8 mouse cellular contexts compared by ENCODE assay signal in the genomic region with DNA sequence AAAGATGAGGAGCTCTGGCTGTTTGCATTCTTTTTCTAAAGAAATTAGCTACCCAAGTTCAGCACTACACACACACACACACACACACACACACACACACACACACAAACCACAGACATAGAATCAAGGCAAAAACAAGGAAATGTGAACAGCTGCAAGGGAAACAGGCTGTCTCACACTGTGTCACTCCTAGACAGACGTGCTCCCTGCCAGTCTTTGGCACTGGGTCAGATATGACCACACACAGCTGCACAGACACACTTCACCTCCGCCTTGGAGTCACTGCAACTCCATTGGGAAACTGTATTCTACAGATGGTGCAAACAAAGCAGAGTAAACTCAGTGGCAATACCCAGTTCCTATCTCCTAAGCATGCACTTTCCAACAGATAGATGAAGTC. TPM values are rescaled to one million over a fixed set of nuclear protein-coding genes. Genes with fewer than 3 reads are reported as not detected.
DNase-seq lines count a peak whose midpoint lies in the region; ATAC-seq lines count a peak whose summit lies in the region.

No protein-coding gene starts in this region.

- DNase-seq in adrenal gland, adult 2 months, result peak; percentile 38
- DNase-seq in adrenal gland, postnatal 4 days (ENCODE audit: low spot score in 2 of 2), result no peak
- DNase-seq in right cerebral cortex, adult 18-20 months, result peak; percentile 25
- no peak for DNase-seq in right cerebral cortex, postnatal 4 days
- peak; percentile 22 to 28 for DNase-seq in heart, postnatal 14 days
- peak; percentile 46 for DNase-seq in skeletal muscle tissue, adult 2 months (ENCODE audit: low read depth, low spot score)
- no peak for DNase-seq in cerebellum, adult 11-12 months

- intact Hi-C loops in heart, postnatal 14 days (cut with DNase I), result no loop called here

- ATAC-seq in erythroid progenitor cell, adult 5-6 weeks (replicated peaks; ENCODE audit: low FRiP score, poor library complexity, severe bottlenecking), result no peak

RNA-seq across cellular contexts. Expression of a gene that starts 55.3 kb away (rescaled TPM):
- 1 to 10 TPM in 1 of 2 experiments, under 1 TPM in 1; 0.86 to 1.9 TPM for total RNA-seq in adrenal gland, adult 2 months (2021)
- not detected in 2 replicates for polyA plus RNA-seq in adrenal gland, adult 2 months (2012; rRNA removed)
- total RNA-seq in adrenal gland, postnatal 4 days (2021), result 1 to 10 TPM; 1.5 to 2.1 TPM
- 1 to 10 TPM; 1.4 to 1.7 TPM for total RNA-seq in heart, postnatal 14 days (2021)
- 4.0 and 4.2 TPM in 2 replicates for total RNA-seq in erythroid progenitor cell, adult 5-6 weeks (2015; ENCODE audit: low replicate concordance)
- not detected in 2 replicates for total RNA-seq in erythroid progenitor cell, adult 5-6 weeks (2017; ENCODE audit: low replicate concordance)

Comparison
In these comparisons a context has a peak if more than half of its experiments do, and no peak if none do; other contexts are left out.
1. DNase-seq: peak in adrenal gland, adult 2 months (single experiment), right cerebral cortex, adult 18-20 months (single experiment), heart, postnatal 14 days (2 of 2) and skeletal muscle tissue, adult 2 months (single experiment); none in adrenal gland, postnatal 4 days (0 of 2), right cerebral cortex, postnatal 4 days (single experiment) and cerebellum, adult 11-12 months (single experiment).